Mouse (Mus musculus) urinary bladder, postnatal 10 days (tissue): Measurements from ENCODE around the gene Efemp2.
A peak's percentile ranks its signal among the peaks of the same experiment; 100 is the strongest.

ENCODE experiments used
- DNase-seq: peaks from one replicate; pipeline ENCODE4 v3.0.0; 2022; ENCODE audit warnings: low spot score

Efemp2 gene

GRCm38 (mm10) chr19:5473720-5474119, at the start of gene Efemp2:
Gene Efemp2 (plus strand): TSS chr19:5473954.
- no peak for DNase-seq

GRCm38 (mm10) chr19:5424092-5424781, 49.5 kb upstream of the Efemp2 start:
- peak; percentile 43 for DNase-seq

- DNase-seq: peak; percentile 85
Observed at GRCm38 (mm10) chr19:5424782-5425741, 48.7 kb upstream of the Efemp2 start, which contains the start of the genes Drap1 and AI837181. Gene Drap1 (minus strand): TSS chr19:5424979. Gene AI837181 (plus strand): TSS chr19:5425144.

- no peak for DNase-seq
Observed at GRCm38 (mm10) chr19:5425906-5426565, 47.7 kb upstream of the Efemp2 start.

DNA sequence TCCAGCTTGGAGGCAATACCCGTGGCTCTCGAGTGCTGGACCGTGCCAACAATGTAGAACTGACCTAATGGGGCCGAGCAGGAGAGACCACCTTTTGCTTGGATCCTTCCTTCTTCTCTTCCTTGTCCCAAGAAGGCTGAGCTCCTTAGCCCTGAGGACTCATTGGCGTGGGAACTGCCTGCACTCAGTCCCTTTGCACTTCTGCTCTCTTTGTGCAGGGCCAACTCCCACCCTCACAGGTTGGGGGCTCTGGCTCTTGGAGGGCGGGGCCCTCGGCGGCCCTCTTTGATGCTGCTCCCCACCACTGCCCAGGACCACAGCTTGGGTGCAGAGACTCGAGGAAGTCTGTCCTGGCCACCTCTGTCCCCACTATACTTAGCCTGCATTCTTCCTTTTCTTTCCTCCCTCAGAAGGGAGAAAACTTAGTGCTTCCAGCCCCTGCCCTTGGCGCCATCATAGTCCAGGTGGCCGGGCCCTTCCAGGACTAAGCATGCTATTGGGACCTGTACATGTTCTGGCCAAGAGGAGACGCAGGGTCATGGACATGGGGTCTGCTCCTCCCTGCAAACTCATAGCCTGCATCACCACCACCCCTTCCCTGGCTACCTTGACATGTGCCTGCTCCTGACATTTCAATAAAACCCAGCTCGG, 47.0 kb upstream of the Efemp2 start:
- no peak for DNase-seq

GRCm38 (mm10) chr19:5428083-5428482, 45.7 kb upstream of the Efemp2 start:
- no peak for DNase-seq

DNA sequence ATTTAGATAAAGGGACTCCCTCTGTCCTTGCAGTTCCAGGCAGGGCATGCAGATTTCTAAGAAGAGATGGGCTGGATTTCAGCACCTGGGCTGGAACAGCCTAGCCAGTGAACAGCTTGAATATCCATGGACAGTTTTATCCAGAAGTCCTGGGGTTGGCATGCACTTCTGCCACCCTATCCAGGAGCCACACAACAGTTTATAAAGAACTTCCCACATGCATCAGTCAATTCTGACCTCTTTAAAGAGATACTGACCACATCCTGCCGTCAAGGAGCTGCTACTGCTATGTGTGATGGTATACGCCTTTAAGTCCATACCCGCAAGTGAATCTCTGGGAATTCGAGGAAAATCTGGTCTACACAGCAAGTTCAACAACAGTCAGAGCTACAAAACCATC, 44.5 kb upstream of the Efemp2 start:
- no peak for DNase-seq

GRCm38 (mm10) chr19:5429806-5430205, 43.9 kb upstream of the Efemp2 start:
- DNase-seq: peak; percentile 49

- DNase-seq: no peak
Observed at GRCm38 (mm10) chr19:5430408-5430807, 43.3 kb upstream of the Efemp2 start.

GRCm38 (mm10) chr19:5431911-5432464, 41.8 kb upstream of the Efemp2 start:
- DNase-seq: no peak

DNA sequence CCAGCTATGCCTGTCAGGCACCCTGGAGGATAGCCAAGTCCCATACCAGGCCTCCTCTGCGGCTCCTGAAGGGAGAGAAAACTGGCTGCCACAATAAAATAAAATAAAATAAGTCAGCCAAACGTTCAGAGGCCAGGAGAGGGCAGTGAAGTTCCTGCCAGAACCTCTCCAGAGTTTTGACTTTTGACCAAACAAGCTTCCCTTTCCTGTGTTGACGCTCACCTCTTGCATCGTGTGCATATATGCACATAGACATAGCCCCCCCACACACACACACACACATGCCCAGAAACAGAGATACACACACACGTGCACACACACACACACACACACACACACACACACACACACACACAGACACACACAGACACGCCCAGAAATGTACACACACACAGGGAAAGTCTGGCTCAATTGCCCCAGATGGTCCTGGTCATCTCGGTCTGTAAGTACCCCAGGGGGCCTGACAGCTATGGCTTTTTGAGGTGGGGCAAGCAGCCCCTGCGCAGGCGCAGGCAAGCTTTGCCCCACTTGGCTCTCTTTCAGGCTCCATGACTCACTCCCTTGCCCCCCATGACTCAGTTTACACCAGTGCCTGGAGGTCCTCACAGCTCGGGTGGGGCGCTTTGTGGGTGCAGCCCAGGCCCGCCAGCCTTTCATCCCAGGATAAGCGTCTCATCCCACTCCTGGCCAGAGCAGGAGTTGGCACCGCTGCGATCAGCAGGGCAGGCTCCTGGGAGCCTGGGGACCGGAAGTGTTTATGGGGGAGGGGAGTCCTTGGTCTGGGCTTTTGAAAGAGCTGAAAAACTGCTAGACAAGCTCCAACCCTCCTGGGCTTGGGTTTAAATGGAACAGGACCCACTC, 40.5 kb upstream of the Efemp2 start:
- no peak for DNase-seq

DNA sequence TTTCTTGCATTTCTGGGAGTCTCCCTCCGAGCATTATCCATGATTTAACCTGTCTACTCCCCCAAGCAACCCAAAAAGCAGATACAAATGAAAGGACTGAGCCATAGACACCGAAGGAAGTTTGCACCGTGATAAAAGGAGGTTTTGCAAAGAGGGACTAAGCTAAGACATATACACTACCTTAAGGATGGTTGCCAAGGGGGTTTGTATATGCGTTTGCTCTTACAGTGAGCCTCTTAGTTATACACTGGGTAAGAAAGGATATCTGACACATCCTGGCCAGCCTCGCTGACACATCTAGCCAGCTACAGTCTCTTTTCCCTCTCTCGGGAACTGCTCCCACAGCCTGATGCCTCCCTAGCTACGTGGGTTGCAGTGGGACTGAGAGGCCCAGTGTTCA, 39.8 kb upstream of the Efemp2 start:
- no peak for DNase-seq

DNA sequence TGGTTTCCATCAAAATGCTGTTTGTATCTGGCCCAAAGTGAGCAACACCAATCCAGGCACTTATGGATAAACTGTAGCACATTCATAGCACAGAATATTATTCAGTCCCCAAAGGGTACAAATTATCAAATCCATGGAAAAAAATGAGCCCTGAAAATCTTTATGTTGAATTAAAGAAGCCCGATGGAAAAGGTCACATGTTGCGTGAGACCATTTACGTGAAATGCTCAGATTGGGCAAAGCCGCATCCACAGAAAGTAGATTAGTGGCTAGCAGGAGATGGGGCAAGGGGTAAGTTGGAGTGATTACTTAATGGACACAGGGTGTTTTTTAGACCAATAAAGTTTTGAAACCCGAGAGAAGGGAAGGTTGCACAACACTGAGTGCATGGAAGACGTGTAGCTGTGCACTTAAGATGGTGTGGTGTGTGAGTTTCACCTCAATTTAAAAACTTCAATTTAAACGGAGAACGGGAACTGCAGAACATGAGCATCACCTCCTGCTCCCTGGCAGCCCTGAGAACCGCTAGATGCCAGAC, 29.3 kb upstream of the Efemp2 start:
- DNase-seq: no peak

- no peak for DNase-seq
Observed at GRCm38 (mm10) chr19:5444954-5445353, 28.8 kb upstream of the Efemp2 start.

DNA sequence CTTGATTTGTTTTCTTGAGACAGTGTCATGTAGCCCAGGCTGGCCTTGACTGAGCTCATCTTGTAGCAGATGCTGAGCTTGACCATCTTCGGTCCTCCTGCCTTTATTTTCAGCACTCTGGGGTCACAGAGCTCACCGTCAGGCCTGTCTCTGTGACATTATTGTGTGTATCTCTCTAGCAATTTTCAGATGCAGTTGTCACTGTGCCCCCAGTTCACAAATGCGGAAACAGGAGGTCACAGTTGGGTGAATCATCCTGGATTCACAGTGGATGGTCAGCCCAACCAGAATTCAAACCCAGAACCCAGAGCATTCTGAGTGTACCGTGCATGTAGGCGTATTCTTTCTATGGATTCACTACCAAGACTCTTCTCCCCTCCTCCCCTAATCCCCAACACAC, 28.0 kb upstream of the Efemp2 start:
- DNase-seq: no peak

- no peak for DNase-seq
Observed at GRCm38 (mm10) chr19:5447515-5448353, 26.0 kb upstream of the Efemp2 start, which contains the start of gene Fosl1. Gene Fosl1 (plus strand): TSS chr19:5447547.

GRCm38 (mm10) chr19:5448354-5449150, 25.2 kb upstream of the Efemp2 start:
- DNase-seq: no peak

- DNase-seq: no peak
Observed at GRCm38 (mm10) chr19:5449673-5450072, 24.1 kb upstream of the Efemp2 start.

GRCm38 (mm10) chr19:5451766-5452165, 22.0 kb upstream of the Efemp2 start:
- DNase-seq: no peak
